Mouse (Mus musculus) c-Kit-negative CD71-positive TER-119-positive erythroid progenitor cells, embryonic 14.5 days (primary cell): Measurements from ENCODE around the gene Ccdc36.

Source experiments
- DNase-seq: peaks from one replicate; pipeline ENCODE4 v3.0.0-alpha.2; 2013; ENCODE audit warnings: low read depth, low spot score

The Ccdc36 gene

GRCm38 (mm10) chr9:108428384-108428783 lies at the start of gene Ccdc36:
TSS of gene Ccdc36 (minus strand) at chr9:108428484.
- no peak for DNase-seq

- DNase-seq: no peak
These were observed 46.2 kb upstream of the Ccdc36 start for GRCm38 (mm10) chr9:108474528-108474927.

DNA sequence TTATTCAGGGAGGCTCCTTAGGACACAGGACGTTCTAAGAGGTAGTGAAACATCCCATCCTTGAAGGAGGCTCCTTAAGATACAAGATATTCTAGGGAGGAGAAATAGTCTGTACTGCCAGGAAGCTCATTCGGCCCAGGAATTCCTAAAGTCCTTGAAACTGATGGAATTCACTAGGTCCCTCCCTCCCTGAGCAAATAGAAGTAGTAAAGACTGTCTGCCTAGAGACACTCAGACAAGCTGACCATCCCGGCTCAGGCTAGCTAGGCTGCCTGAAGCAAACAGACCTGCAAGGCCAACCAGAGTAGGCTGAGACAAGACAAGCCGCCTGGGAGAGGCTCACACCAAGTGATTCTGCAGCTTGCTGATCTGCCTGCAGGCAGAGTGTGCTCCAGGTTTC lies 41.6 kb upstream of the Ccdc36 start:
- DNase-seq: no peak

DNA sequence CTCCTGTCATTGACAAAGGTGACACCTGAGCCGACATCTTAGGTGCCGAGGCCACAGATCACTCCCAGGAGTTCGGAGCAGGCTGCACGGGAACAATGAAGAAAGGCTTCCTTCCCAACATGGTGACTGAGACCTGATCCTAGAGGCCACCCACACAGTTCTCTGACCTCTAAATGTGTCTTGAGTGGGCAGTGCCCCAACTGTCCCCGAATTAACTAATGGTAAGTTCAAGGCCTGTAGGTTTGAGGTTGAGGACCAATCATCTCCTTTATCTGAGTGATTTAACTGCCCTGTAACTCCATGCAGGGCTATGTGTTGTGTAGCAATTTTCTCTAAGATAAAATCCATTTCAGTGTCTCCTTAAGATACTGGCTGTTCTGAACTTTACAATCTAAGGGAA lies 41.1 kb upstream of the Ccdc36 start:
- DNase-seq: no peak

GRCm38 (mm10) chr9:108466219-108466618 lies 37.9 kb upstream of the Ccdc36 start:
- DNase-seq: no peak

- DNase-seq: no peak
These were observed 35.4 kb upstream of the Ccdc36 start for GRCm38 (mm10) chr9:108463713-108464112.

- DNase-seq: no peak
These were observed 33.9 kb upstream of the Ccdc36 start for GRCm38 (mm10) chr9:108462192-108462591.

DNA sequence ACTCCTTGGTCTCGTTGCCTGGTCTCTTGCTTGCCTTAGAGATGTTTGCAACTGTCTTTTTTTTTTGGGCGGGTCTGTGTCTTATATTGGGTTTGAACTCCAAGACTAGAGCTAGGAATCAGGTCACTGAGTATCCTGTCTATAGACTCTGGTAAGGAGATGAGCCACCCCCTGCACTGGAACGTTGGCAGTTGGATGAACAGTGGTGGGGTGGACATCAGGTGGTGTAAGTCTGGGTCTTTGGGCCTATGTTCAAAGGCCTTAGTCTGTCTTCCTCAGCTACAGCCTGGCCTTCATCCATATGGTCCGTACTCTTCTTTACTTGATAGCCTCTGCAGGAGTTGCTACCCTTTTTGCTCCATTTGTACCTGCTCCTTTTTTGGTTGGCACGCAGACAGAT lies 33.4 kb upstream of the Ccdc36 start:
- no peak for DNase-seq

DNA sequence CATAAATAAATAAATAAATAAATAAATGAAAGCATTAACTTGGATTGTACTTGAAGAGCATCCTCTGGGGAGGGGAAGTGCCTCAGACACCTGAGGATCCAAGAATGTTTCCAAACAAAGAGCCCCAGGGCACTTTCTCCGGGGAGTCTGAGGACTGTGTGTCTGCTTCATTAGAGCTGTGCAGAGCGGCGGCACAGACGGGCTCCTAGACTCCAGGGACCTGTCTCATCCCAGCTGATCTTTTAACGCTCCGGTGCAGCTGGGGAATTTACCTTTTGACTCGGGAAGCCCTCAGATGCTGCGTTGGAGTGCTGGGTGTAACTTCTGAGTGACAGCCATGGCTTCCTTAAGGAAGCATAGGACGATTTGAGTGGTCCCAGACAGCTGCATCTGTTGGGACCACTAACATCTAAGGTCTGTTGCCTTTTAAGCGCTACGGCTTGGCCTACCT lies 32.9 kb upstream of the Ccdc36 start, which contains the start of gene Klhdc8b:
Klhdc8b (minus strand) TSS at position 401 of the 451 bp plus-strand sequence.
- no peak for DNase-seq

DNA sequence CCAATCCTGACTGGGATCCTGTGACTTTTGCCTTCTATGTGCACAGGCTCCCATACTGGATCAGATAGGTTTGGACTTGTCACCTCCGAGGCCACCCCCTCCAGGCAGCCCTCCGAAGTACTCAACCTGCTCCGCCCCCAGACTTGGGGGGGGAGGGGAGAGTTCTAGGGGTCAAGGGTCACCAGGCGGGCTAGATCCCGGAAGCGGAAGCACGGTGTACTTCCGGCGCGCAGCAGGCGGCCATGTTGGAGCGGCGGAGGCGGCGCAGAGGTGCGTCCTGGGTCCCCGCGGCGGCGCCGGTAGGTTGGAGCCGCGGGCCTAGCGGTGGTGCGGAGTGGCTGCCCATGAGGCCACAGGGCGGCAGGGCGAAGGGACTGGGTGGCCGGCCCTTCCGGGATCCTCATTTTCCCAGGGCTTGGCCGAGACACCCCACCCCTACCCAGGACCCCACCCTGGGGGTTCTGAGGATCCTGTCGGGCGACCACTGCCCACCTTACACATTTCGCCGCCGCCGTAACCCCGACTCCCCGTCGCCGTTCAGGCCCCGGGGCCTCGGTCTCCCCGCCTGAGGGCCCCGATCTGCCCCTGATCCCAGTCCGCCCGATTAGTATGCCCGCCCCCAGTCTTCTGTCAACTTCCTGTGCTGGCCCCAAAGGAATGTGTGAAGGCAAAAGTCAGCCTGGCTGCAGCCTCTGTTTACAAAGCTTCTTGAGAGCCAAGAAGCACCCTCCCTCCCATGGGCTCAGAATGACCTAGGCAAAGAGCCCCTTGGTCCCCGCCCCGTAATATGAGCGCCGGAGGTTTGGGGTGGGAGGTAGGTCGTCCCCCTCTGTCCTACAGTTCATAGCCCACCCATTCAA lies 32.3 kb upstream of the Ccdc36 start, which contains the start of gene Ccdc71:
Ccdc71 (plus strand) TSS at position 209 of the 860 bp plus-strand sequence.
- peak; percentile 62 for DNase-seq

DNA sequence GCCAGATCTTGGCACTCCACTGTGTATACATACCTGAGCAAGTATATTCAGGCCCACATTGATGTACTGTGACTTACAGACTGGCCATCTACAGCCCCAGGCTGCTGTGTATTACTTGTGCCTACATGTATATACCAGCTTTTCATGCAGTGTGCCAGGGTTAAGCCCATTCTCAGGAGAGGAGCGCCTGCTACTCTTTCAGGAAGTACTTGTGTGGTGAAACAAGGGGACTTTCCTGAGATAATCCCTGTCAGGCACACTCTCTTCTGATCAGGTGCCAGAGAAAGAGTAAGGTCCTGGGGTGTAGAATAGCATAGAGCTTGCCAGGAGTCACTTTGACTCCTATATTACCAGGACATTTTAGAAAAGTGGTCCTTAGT lies 31.6 kb upstream of the Ccdc36 start:
- DNase-seq: no peak

DNA sequence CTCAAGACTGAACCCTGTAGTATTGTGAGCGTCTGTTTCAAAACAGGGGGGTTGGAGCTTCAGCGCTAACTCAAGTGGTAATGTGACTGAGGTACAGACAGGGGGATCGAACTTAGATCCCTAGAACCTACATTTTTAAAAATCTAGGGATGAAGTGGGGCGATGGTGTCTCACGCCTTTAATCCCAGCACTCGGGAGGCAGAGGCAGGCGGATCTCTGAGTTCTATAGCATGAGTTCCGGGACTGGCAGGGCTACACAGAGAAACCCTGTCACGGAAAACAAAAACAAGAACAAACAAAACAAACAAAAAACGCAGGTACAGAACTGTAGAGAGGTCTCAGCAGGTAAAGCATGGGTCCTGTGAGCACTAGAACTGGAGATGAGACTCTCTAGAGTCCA lies 28.7 kb upstream of the Ccdc36 start:
- DNase-seq: no peak

DNA sequence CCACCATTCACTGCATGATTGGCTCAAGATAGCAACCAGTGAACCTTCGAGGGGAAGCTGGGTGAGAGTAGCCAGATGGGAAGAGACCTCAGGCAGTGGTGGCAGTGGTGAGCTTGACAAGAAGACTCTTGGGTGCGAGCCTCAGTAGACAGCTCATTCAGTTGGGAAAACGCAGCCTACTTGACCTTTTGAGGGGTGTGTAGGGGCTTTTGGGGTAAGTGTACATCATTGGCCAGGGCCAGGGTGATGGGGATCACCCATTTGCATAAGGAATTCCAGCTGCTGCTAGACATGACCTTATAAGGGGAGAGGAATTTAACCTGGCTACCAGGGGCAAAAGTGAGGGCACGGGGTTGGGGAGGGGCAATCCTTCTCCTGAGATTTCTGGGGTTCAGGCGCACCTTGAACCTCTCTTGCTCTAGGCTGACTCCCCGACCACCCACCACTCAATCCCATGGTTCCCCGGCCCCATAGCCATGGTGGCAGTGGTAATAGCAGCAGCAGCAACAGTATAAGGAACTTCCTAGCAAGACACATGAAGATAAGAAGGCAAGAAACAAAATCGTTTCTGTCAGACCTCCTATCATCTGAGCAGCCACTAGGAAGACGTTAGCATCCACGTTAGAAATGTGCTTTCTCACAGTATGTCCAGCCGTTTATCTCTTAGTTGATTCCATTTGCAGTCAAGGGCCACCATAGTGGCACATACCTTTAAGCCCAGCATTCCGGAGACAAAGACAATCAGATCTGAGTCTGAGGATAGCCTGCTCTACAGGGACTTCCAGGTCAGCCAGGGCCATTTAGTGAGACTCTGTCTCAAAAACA lies 27.7 kb upstream of the Ccdc36 start:
- DNase-seq: no peak

GRCm38 (mm10) chr9:108454429-108454828 lies 26.1 kb upstream of the Ccdc36 start:
- no peak for DNase-seq

GRCm38 (mm10) chr9:108453458-108453857 lies 25.2 kb upstream of the Ccdc36 start:
- no peak for DNase-seq

- DNase-seq: no peak
These were observed 24.6 kb upstream of the Ccdc36 start for GRCm38 (mm10) chr9:108452911-108453310.

GRCm38 (mm10) chr9:108452291-108452906 lies 24.1 kb upstream of the Ccdc36 start:
- peak; percentile 82 for DNase-seq

- peak; percentile 29 for DNase-seq
These were observed 23.4 kb upstream of the Ccdc36 start for GRCm38 (mm10) chr9:108451519-108452160.

DNA sequence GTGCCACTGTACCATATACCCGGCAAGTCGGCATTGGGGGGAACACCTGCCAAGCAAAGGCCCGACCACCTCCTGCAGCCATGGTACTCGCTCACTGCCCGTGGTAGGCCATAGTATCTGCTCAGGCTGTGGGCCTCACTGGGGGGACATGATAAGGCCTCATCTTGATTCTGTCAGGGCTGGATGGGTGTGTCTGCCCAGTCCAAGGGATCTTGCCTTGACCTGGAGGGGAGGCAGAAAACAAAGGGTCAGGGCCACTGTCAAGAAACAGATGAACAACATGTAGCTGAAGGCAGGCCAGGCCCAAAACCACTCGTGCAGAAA lies 22.8 kb upstream of the Ccdc36 start:
- DNase-seq: peak; percentile 22

- DNase-seq: no peak
These were observed 22.2 kb upstream of the Ccdc36 start for GRCm38 (mm10) chr9:108450292-108451169.

GRCm38 (mm10) chr9:108449860-108450259 lies 21.6 kb upstream of the Ccdc36 start:
- DNase-seq: no peak
